Mouse (Mus musculus) G1E (cell line): ENCODE measurements around the gene Shd.

ENCODE experiments used
- CTCF ChIP-seq: IDR thresholded peaks from 2 replicates; pipeline ENCODE4 v1.5.1; 2012; ENCODE audit warnings: low read depth, low read length, inconsistent platforms, mixed read lengths
- GATA1 ChIP-seq: IDR thresholded peaks from 2 replicates; pipeline ENCODE4 v1.6.1; 2012; ENCODE audit warnings: borderline replicate concordance, low read length, inconsistent platforms, mixed read lengths
- GATA2 ChIP-seq: IDR thresholded peaks from 2 replicates; pipeline ENCODE4 v1.6.1; 2012; ENCODE audit warnings: low read depth, low read length, inconsistent platforms, borderline replicate concordance
- POLR2AphosphoS5 ChIP-seq: IDR thresholded peaks from 2 replicates; pipeline ENCODE4 v1.6.1; 2012; ENCODE audit warnings: low read depth, low read length, inconsistent platforms; ENCODE audit not compliant: insufficient replicate concordance
- TAL1 ChIP-seq: conservative IDR thresholded peaks from 2 replicates; pipeline ENCODE4 v1.6.1; 2012; ENCODE audit warnings: low read depth, low read length, inconsistent platforms, mixed read lengths

DNA sequence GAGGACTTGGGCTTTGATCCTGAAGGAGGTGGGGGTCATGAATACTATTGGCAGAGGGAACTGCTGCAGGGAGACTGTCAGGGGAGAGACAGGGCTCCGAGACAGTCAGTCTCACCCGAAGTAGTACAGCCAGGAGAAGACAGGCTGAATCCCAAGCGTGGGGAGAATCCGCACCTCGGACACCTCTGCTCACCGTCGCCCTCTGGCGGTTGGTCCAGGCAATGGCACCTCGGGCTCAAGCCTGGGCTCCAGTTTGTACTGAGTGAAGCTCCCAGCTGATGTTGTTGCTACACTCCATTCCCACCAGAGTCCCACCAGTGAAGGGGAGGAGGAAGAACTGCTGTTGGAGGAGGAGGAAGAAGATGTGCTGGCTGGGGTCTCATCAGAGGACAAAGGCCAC, 40.4 kb downstream of the Shd start:
- peak; percentile 100 for TF ChIP-seq CTCF
- TF ChIP-seq GATA1 = no peak
- no peak for TF ChIP-seq TAL1
- TF ChIP-seq POLR2AphosphoS5 = no peak
- no peak for TF ChIP-seq GATA2
